Mouse (Mus musculus): ENCODE results near the gene Spsb2.
A peak's percentile ranks its signal among the peaks of the same experiment; 100 is the strongest.
"Not testable (repeated sequence)": the region's sequence is repeated elsewhere in the genome, so short reads cannot be mapped to it uniquely, and the experiment has no call there.

Spsb2 gene

GRCm38 (mm10) chr6:124816611-124817010 is 8.2 kb downstream of the Spsb2 start:
- DNase-seq (ENCODE audit: low read depth, low spot score) = no peak

DNA sequence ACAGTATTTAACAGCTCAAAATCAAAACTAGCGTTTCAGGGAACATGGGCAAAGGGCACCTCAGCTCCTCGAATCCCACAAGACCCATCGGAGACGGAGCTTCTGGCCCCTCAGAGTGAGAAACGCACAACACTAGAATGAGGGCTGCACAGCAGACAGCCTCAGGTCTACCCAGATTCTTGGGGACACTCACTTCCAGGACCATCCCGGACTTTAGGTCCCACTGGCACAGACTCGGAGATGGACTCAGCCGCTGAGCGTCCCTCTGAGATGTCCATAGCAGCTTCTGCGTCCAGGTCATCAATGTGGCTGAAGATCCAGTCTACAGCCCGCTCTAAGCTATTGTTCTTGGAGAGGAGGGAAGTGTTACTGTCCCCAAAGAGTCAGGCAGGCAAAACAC is 8.7 kb downstream of the Spsb2 start:
- no peak for DNase-seq (ENCODE audit: low read depth, low spot score)

DNA sequence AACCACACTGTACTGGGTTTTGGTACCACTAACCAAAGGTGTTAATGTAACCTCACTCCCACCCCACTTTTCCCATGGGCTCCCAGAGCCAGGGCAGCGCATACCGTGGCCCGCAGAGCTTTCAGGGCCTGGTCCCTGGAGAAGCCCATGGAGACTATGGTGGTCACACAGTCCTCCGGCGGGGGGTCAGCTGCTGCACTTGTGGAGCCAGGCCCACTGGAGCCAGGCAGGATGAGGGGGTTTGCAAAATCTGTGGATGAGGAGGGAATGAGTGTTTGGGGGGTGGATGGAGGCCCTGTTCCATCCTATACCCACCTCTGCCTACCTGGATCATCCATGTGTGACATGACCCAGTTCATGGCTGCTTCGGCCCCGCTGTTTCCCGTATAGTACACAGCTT is 9.1 kb downstream of the Spsb2 start:
- no peak for DNase-seq (ENCODE audit: low read depth, low spot score)

DNA sequence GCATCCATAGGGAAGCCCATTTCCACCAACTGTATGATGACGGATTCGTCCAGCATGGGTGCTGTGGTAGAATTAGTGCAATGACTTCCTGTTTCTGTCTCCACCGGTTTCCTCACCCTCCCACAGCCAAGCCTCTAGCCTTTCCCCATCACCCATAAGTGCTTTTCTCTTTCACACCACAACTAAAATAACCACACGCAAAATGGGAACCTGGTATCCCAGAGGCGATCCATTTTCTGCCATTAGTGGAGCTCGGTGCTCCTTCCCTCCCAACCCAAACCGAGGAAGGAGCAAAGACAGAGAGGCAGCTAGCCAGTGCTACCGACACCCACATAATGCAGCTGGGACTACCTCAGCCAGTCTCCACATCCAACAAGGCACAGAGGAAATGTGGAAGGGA is 9.5 kb downstream of the Spsb2 start:
- no peak for DNase-seq (ENCODE audit: low read depth, low spot score)

DNA sequence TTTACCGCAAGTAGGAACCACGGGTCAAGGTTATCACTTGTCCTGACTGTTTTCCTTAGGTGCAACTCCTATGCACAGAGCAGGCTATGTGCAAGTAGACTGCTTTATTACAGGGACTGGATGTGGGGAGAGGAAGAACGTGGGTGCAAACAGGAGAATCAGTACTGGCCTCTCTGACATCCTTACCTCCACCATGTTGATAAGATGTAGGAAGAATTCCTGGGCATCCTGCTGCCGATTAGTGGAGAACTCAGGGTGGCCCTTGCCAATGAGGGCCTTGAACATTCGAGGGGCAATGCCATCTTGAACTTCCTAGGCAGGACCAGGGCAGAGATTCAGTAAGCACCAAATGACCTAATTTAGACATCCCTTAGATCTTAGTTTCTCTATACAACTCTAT is 12.4 kb downstream of the Spsb2 start:
- no peak for DNase-seq (ENCODE audit: low read depth, low spot score)

DNA sequence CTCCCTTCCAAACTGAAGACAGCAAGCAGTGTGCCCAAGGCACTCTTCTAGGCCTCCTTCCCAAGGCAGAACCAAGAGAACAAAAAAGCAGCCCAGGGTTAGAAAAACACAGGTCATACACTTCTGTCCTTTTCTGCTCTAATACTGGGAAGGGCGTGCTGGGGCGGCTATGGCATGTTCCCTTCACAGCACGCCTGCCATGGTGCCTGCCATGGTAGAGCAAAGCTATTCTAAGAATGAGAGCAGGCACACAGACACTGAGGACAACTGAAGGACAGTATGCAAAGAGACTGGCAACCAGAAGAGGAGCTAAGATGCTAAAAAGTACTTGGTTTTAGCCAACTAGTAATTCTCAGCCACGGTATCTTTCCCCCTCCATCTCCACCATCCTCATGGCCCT is 13.6 kb downstream of the Spsb2 start:
- no peak for DNase-seq (ENCODE audit: low read depth, low spot score)

- DNase-seq (ENCODE audit: low read depth, low spot score) = peak; percentile 78
These were observed 19.7 kb downstream of the Spsb2 start for GRCm38 (mm10) chr6:124828101-124828592.

DNA sequence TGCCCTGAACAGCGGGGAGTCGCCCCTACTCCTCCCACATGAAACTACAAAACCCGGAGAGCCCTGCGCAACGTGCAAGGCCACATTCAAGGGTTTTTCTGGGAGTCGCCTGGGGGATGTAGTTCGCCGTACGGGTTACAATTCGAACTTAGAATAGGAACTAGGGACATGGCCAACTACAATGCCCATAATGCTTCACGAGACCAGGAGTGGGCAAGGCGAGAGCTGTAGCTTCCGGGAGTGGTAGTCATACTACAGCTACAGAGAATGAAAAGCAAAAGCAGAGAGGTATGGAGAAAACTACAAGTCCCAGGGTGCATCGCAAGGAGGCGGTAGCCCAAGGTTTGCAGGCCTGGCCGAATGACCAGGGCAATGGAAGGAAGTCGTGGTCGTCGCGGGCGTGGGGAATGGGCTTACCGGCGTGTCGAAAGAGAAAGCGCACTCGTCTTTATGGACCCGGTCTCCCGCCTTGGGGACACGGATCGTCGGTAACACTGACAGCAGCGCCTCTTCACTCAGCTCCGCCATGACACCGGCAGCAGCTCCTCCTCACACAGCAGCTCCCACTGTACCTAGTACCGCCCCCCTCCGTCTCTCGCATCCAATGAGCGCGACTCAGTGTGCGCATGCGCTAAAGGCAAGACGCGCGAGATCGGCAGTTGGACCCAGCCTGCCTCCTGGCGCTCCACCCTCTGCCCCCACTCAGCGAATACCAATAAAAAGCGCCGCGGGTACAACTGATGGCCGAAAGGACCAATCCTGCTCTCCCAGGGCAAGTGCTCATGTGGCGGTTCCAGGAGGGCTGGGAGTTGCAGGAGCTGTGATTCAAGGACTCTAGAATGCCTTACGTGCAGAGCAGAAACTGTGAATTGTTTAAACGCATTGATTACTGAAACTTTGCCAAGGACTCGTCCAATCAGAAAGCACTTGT is 20.7 kb downstream of the Spsb2 start, which contains the start of the genes Usp5 and Cdca3:
TSS of gene Usp5 (minus strand) at position 617 of the 931 bp plus-strand sequence.
TSS of gene Cdca3 (plus strand) at position 680 of the 931 bp plus-strand sequence.
- peak; percentile 100 for DNase-seq (ENCODE audit: low read depth, low spot score)

DNA sequence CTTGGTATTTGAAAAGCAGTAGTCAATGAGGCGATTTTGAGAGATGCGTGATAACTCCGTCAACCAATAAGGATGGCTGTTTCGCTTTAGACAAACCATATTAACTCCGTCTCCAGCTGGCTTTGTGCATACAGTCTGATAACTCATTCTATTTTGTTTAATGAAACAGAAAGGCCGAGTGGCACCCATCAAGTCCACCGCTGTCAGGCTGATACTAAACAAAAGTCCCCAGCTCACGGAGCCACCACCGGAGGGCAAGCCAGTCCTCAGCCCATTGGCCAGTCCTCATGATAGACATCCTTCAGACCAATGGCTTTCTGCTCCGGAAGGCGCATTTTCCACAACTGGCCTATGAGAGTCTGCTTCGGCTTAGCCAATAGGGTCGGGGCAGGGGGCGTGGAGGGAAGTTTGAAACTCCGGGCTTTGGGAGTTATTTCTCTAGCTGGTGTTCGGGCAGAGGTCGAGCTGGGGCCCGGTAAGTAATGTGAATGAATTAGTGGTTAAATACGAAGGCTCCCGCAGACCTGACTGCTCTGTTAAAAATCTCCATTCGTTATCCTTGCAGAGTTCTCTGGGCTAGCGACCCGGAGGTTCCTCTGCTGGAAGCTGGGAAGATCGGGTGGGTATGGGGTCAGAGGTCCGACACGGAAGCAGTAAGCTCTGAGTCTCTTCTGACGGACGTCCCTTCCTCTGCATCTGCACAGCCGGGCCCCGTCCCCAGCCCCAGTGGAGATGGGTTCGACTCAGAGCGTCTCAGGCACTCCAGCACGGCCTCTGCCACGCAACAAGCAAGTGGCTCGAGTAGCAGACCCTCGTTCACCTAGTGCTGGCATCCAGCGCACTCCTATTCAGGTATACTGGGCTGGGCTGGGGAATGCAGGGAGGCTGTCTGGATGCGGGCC is 21.6 kb downstream of the Spsb2 start:
- peak; percentile 97 for DNase-seq (ENCODE audit: low read depth, low spot score)

GRCm38 (mm10) chr6:124831199-124831598 is 22.7 kb downstream of the Spsb2 start:
- not testable (repeated sequence) for DNase-seq (ENCODE audit: low read depth, low spot score)

DNA sequence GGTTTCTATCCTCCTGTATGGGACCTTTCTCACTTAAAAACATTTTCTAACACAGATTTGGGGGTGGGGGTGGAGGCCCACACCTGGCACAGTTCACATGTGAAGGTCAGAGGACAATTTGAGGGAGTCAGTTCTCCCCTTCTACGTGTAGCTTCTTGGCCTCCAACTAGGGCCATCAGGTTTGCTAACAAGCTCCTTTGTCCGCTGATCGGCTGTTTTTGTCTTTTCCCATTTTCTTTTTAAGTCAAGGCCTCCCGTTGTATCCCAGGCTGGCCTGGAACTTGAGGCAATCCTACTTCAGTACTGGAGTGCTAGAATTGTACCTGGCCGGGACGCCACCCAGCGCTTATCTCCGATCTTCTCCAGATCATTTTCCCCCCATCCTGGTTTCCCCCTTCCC is 23.2 kb downstream of the Spsb2 start:
- no peak for DNase-seq (ENCODE audit: low read depth, low spot score)

DNA sequence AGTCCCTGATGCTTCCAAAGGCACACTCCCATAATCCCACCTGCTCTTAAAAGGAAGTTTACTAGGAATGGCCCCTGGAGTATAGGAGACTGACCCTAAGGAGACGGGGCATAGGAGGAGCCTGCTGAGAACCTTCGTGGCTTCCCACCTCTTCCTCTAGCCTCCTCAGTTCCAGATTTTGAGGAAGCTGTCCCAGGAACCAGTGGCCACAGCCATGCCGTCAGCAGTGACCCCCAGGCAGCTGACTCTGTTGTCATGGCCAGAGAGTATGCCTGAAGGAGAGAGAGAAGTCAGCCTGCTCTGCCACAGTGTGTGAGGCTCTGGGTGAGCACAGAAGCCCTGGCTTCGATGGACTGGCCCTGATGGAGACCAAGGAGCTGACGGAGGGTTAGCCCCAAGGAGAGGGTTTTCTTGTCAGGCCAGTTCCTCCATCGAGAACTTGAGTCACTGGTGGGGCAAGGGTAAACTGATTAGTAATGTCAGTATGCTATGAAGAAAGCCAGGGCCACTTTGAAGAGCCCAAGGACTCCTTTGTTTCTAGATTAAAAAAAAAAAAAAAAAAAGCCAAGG is 26.1 kb downstream of the Spsb2 start:
- no peak for DNase-seq (ENCODE audit: low read depth, low spot score)

DNA sequence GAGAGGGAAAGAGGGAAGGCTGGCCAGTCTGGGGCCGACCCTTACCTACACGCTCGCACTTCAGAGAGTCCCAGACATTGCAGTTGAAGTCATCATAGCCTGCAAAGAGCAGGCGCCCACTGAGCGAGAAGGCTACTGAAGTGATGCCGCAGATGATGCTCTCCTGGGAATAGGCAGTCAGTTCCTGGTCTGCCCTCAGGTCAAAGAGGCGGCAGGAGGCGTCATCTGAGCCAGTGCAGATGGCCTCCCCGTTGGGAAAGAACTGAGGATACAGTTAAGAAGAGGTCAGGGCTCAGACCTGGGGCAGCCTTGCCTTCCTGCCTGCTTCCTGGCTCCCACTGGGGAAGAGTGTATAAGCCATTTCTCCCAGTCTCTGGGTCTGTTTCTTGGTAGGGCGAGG is 27.1 kb downstream of the Spsb2 start:
- no peak for DNase-seq (ENCODE audit: low read depth, low spot score)

DNA sequence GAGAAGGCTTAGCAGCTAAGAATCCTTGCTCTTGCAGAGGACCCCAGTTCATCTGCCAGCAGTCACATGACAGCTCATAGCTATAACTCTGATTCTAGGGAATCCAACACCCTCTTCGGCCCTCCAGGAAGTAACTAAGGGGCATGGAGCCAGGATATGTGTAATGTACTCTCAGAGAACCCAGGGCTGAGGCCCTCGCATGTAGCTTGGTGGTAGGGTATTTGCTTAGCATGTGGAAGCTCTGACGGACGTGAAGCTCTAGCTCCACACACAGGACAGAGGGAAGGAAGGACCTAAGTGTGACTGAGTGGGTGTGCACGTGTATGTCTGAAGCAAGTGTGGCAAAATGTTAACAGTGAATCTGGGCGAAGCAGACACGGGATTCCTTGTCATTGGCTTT is 27.9 kb downstream of the Spsb2 start:
- no peak for DNase-seq (ENCODE audit: low read depth, low spot score)

- DNase-seq (ENCODE audit: low read depth, low spot score) = no peak
These were observed 31.3 kb downstream of the Spsb2 start for GRCm38 (mm10) chr6:124839805-124840204.

- DNase-seq (ENCODE audit: low read depth, low spot score) = peak; percentile 91
These were observed 32.0 kb downstream of the Spsb2 start, which contains the start of gene Gnb3 for GRCm38 (mm10) chr6:124840241-124841167. TSS of gene Gnb3 (minus strand) at chr6:124840275.

DNA sequence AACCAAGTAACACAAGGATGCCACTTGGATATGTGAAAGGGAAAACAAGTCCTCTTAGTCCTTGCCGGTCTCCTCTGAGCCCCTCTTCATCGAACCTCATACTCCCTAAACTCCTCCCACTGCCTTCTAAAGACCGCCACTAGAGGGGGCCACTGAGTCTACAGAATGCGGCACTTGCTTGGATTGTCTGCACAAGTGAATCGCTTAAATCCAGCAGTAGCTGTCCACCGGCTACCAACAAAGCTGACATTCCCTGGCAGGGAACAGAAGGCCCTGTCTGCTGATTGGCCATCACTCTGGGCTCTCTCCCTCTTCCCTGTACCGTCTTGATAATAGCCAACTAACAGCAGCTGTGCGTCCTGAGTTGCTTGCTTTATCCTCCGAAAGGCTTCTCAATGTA is 38.8 kb downstream of the Spsb2 start:
- peak; percentile 88 for DNase-seq (ENCODE audit: low read depth, low spot score)

DNA sequence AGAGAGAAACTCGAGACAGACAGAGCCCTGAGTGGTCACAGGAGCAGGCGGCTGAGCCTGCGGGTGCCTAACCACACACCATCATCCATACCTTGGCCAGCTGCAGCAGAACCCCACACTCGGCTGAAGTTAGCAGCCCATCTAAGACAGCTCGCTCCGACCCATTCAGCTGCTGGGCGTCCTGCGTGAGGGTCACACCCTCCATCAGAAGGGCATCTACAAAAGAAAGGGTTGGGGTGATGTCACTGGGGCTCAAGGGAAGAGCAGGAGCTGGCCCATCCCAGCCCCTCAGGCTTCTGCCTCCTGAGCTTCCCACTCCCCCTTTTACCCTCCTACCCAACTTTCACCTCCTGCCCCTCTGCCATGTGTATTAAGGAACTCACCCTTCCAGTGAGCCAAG is 42.1 kb downstream of the Spsb2 start:
- DNase-seq (ENCODE audit: low read depth, low spot score) = no peak

GRCm38 (mm10) chr6:124854647-124855046 is 46.2 kb downstream of the Spsb2 start:
- DNase-seq (ENCODE audit: low read depth, low spot score) = no peak

DNA sequence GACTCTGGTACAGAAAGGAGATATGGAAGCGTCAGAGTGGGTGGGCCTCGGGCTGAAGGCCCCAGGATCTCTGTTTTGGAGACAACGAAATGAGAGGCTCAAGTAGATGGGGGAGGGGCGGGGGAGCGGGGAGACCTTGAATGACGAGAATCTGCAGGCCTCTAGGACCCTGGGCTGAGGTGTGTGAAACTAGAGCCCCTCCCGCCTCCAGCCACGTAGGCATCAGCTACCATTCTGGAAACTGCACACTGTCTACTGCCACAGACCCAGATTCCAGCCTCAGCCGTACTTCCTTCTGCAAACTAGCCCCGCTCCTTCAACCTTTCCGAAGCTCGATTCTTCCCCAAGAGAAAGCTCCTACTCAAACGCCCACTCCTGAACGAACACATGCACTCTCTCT is 47.9 kb downstream of the Spsb2 start:
- no peak for DNase-seq (ENCODE audit: low read depth, low spot score)

Measured in A20 (cell line).